Mouse (Mus musculus): ENCODE measurements around the gene Ctnnbl1. TPM values are rescaled to one million over a fixed set of nuclear protein-coding genes. Genes with fewer than 3 reads are reported as not detected.

Ctnnbl1 gene
- polyA plus RNA-seq, 1 experiment from 2014 or later = 97.1 TPM

GRCm38 (mm10) chr2:157724574-157724914, 12.7 kb upstream of the Ctnnbl1 start:
- DNase-seq (ENCODE audit: low spot score) = no peak
- peak; percentile 40; the same call in 1 of the 2 replicates for ATAC-seq (replicated peaks; ENCODE audit: insufficient number of reproducible peaks, low FRiP score, low TSS enrichment, low read depth)
- no peaks in the 10 kb centered on the region for H3K9me3 ChIP-seq (replicated peaks; ENCODE audit: control insufficient read depth, low read length)
- H3K36me3 ChIP-seq (replicated peaks; ENCODE audit: control insufficient read depth, insufficient read depth, low read depth, low read length) = no peaks in the 10 kb centered on the region
- H3K4me1 ChIP-seq (ENCODE audit: control insufficient read depth, insufficient read depth, low read length) = 0 out of 2 replicates have a peak, but pooled peaks cover 2% of the 10 kb centered on the region
- no peaks in the 10 kb centered on the region for H3K27me3 ChIP-seq (ENCODE audit: control insufficient read depth, insufficient read depth, low read length)
- peak overlapping the region; percentile 56; the same call in 1 of the 2 replicates for H3K27ac ChIP-seq (replicated peaks; ENCODE audit: low read depth, low read length)
- 43% methylated on average over 5 of the region's 5 CpGs for WGBS
- H3K4me3 ChIP-seq (ENCODE audit: low read depth, low read length) = no peak overlapping the region
- H3K4me2 ChIP-seq (ENCODE audit: low read depth, low read length) = no peak overlapping the region
- H3K9ac ChIP-seq (replicated peaks; ENCODE audit: low read length) = no peak overlapping the region; the same call in 1 of the 2 replicates

GRCm38 (mm10) chr2:157744619-157745018, 7.4 kb downstream of the Ctnnbl1 start:
- no peak overlapping the region for H3K4me2 ChIP-seq (ENCODE audit: low read depth, low read length)
- 69% methylated on average over 7 of the region's 7 CpGs for WGBS
- ATAC-seq (replicated peaks; ENCODE audit: insufficient number of reproducible peaks, low FRiP score, low TSS enrichment, low read depth) (no peak), DNase-seq (ENCODE audit: low spot score) (no peak)
- H3K9me3 ChIP-seq (replicated peaks; ENCODE audit: control insufficient read depth, low read length) = no peaks in the 10 kb centered on the region
- no peaks in the 10 kb centered on the region for H3K27me3 ChIP-seq (ENCODE audit: control insufficient read depth, insufficient read depth, low read length)
- H3K4me1 ChIP-seq (ENCODE audit: control insufficient read depth, insufficient read depth, low read length) = no peaks in the 10 kb centered on the region
- no peak overlapping the region for H3K27ac ChIP-seq (replicated peaks; ENCODE audit: low read depth, low read length)
- no peak overlapping the region for H3K9ac ChIP-seq (replicated peaks; ENCODE audit: low read length)
- no peaks in the 10 kb centered on the region for H3K36me3 ChIP-seq (replicated peaks; ENCODE audit: control insufficient read depth, insufficient read depth, low read depth, low read length)
- no peak overlapping the region for H3K4me3 ChIP-seq (ENCODE audit: low read depth, low read length)

- 98% methylated on average over 4 of the region's 4 CpGs for WGBS
- ATAC-seq (replicated peaks; ENCODE audit: insufficient number of reproducible peaks, low FRiP score, low TSS enrichment, low read depth) = no peak
- no peaks in the 10 kb centered on the region for H3K4me1 ChIP-seq (ENCODE audit: control insufficient read depth, insufficient read depth, low read length)
- no peaks in the 10 kb centered on the region for H3K27me3 ChIP-seq (ENCODE audit: control insufficient read depth, insufficient read depth, low read length)
- no peak overlapping the region for H3K9ac ChIP-seq (replicated peaks; ENCODE audit: low read length)
- no peak overlapping the region for H3K4me3 ChIP-seq (ENCODE audit: low read depth, low read length)
- H3K9me3 ChIP-seq (replicated peaks; ENCODE audit: control insufficient read depth, low read length) = no peaks in the 10 kb centered on the region
- no peak for DNase-seq (ENCODE audit: low spot score)
- no peak overlapping the region for H3K27ac ChIP-seq (replicated peaks; ENCODE audit: low read depth, low read length)
- H3K36me3 ChIP-seq (replicated peaks; ENCODE audit: control insufficient read depth, insufficient read depth, low read depth, low read length) = no peaks in the 10 kb centered on the region
- H3K4me2 ChIP-seq (ENCODE audit: low read depth, low read length) = no peak overlapping the region
These were observed 8.5 kb downstream of the Ctnnbl1 start for GRCm38 (mm10) chr2:157745735-157746134.

- DNase-seq (ENCODE audit: low spot score) = no peak
- Histone ChIP-seq H3K27me3 (ENCODE audit: control insufficient read depth, insufficient read depth, low read length) (no peaks in the 10 kb centered on the region), H3K4me3 (ENCODE audit: low read depth, low read length) (no peak overlapping the region), H3K4me2 (ENCODE audit: low read depth, low read length) (no peak overlapping the region), H3K27ac (replicated peaks; ENCODE audit: low read depth, low read length) (no peak overlapping the region), H3K9me3 (replicated peaks; ENCODE audit: control insufficient read depth, low read length) (no peaks in the 10 kb centered on the region), H3K36me3 (replicated peaks; ENCODE audit: control insufficient read depth, insufficient read depth, low read depth, low read length) (no peaks in the 10 kb centered on the region), H3K4me1 (ENCODE audit: control insufficient read depth, insufficient read depth, low read length) (0 out of 2 replicates have a peak, but pooled peaks cover 2% of the 10 kb centered on the region), H3K9ac (replicated peaks; ENCODE audit: low read length) (no peak overlapping the region)
- 55% methylated on average over 9 of the region's 9 CpGs for WGBS
- 0 out of 2 replicates have a peak, but pooled peaks have one; percentile 9 for ATAC-seq (replicated peaks; ENCODE audit: insufficient number of reproducible peaks, low FRiP score, low TSS enrichment, low read depth)
These were observed 9.4 kb downstream of the Ctnnbl1 start for GRCm38 (mm10) chr2:157746558-157746957.

- peaks cover 3% of the 10 kb centered on the region; the same call in 1 of the 2 replicates for H3K4me1 ChIP-seq (ENCODE audit: control insufficient read depth, insufficient read depth, low read length)
- WGBS = 75% methylated on average over 2 of the region's 2 CpGs
- H3K4me3 ChIP-seq (ENCODE audit: low read depth, low read length) = no peak overlapping the region
- no peaks in the 10 kb centered on the region for H3K36me3 ChIP-seq (replicated peaks; ENCODE audit: control insufficient read depth, insufficient read depth, low read depth, low read length)
- H3K9me3 ChIP-seq (replicated peaks; ENCODE audit: control insufficient read depth, low read length) = no peaks in the 10 kb centered on the region
- H3K27ac ChIP-seq (replicated peaks; ENCODE audit: low read depth, low read length) = no peak overlapping the region
- DNase-seq (ENCODE audit: low spot score) (no peak), ATAC-seq (replicated peaks; ENCODE audit: insufficient number of reproducible peaks, low FRiP score, low TSS enrichment, low read depth) (no peak)
- no peak overlapping the region for H3K4me2 ChIP-seq (ENCODE audit: low read depth, low read length)
- no peaks in the 10 kb centered on the region for H3K27me3 ChIP-seq (ENCODE audit: control insufficient read depth, insufficient read depth, low read length)
- no peak overlapping the region for H3K9ac ChIP-seq (replicated peaks; ENCODE audit: low read length)
These were observed 10.8 kb downstream of the Ctnnbl1 start for GRCm38 (mm10) chr2:157747989-157748388.

GRCm38 (mm10) chr2:157750481-157750880, 13.3 kb downstream of the Ctnnbl1 start:
- no peaks in the 10 kb centered on the region for H3K9me3 ChIP-seq (replicated peaks; ENCODE audit: control insufficient read depth, low read length)
- DNase-seq (ENCODE audit: low spot score) (no peak), ATAC-seq (replicated peaks; ENCODE audit: insufficient number of reproducible peaks, low FRiP score, low TSS enrichment, low read depth) (no peak)
- H3K9ac ChIP-seq (replicated peaks; ENCODE audit: low read length) = no peak overlapping the region
- H3K27me3 ChIP-seq (ENCODE audit: control insufficient read depth, insufficient read depth, low read length) = no peaks in the 10 kb centered on the region
- H3K4me3 ChIP-seq (ENCODE audit: low read depth, low read length) = no peak overlapping the region
- H3K36me3 ChIP-seq (replicated peaks; ENCODE audit: control insufficient read depth, insufficient read depth, low read depth, low read length) = no peaks in the 10 kb centered on the region
- H3K27ac ChIP-seq (replicated peaks; ENCODE audit: low read depth, low read length) = no peak overlapping the region
- WGBS = 77% methylated on average over 8 of the region's 8 CpGs
- peaks cover 3% of the 10 kb centered on the region; the same call in 1 of the 2 replicates for H3K4me1 ChIP-seq (ENCODE audit: control insufficient read depth, insufficient read depth, low read length)
- H3K4me2 ChIP-seq (ENCODE audit: low read depth, low read length) = no peak overlapping the region

GRCm38 (mm10) chr2:157750926-157751588, 13.9 kb downstream of the Ctnnbl1 start:
- no peak overlapping the region for H3K9ac ChIP-seq (replicated peaks; ENCODE audit: low read length)
- no peak overlapping the region for H3K4me2 ChIP-seq (ENCODE audit: low read depth, low read length)
- no peak for DNase-seq (ENCODE audit: low spot score)
- H3K4me3 ChIP-seq (ENCODE audit: low read depth, low read length) = no peak overlapping the region
- ATAC-seq (replicated peaks; ENCODE audit: insufficient number of reproducible peaks, low FRiP score, low TSS enrichment, low read depth) = no peak
- 80% methylated on average over 12 of the region's 12 CpGs for WGBS
- H3K27me3 ChIP-seq (ENCODE audit: control insufficient read depth, insufficient read depth, low read length) = no peaks in the 10 kb centered on the region
- peaks cover 3% of the 10 kb centered on the region; the same call in 1 of the 2 replicates for H3K4me1 ChIP-seq (ENCODE audit: control insufficient read depth, insufficient read depth, low read length)
- no peaks in the 10 kb centered on the region for H3K9me3 ChIP-seq (replicated peaks; ENCODE audit: control insufficient read depth, low read length)
- H3K27ac ChIP-seq (replicated peaks; ENCODE audit: low read depth, low read length) = no peak overlapping the region
- no peaks in the 10 kb centered on the region for H3K36me3 ChIP-seq (replicated peaks; ENCODE audit: control insufficient read depth, insufficient read depth, low read depth, low read length)

- 50% methylated on average over 22 of the region's 22 CpGs for WGBS
- H3K9ac ChIP-seq (replicated peaks; ENCODE audit: low read length) = peak overlapping the region; percentile 27; the same call in 1 of the 2 replicates
- ATAC-seq (replicated peaks; ENCODE audit: insufficient number of reproducible peaks, low FRiP score, low TSS enrichment, low read depth) (no peak), DNase-seq (ENCODE audit: low spot score) (no peak)
- H3K27me3 ChIP-seq (ENCODE audit: control insufficient read depth, insufficient read depth, low read length) = no peaks in the 10 kb centered on the region
- H3K4me3 ChIP-seq (ENCODE audit: low read depth, low read length) = no peak overlapping the region
- no peak overlapping the region for H3K27ac ChIP-seq (replicated peaks; ENCODE audit: low read depth, low read length)
- H3K9me3 ChIP-seq (replicated peaks; ENCODE audit: control insufficient read depth, low read length) = no peaks in the 10 kb centered on the region
- no peaks in the 10 kb centered on the region for H3K36me3 ChIP-seq (replicated peaks; ENCODE audit: control insufficient read depth, insufficient read depth, low read depth, low read length)
- no peak overlapping the region for H3K4me2 ChIP-seq (ENCODE audit: low read depth, low read length)
- H3K4me1 ChIP-seq (ENCODE audit: control insufficient read depth, insufficient read depth, low read length) = peaks cover 3% of the 10 kb centered on the region; the same call in 1 of the 2 replicates
These were observed 14.6 kb downstream of the Ctnnbl1 start for GRCm38 (mm10) chr2:157751589-157752373.
